Mouse (Mus musculus): ENCODE measurements at regions not wholly inside any gene's neighbourhood (a gene's known extent, or its start where the extent isn't known, plus 50 kb on each side); places are given as distances from the start of the nearest gene placed in this dataset.

- 84% methylated on average over 3 of the region's 3 CpGs for WGBS
These were observed 97.0 kb upstream of the Tnp1 start for GRCm38 (mm10) chr1:73112711-73113110.

GRCm38 (mm10) chr1:73111911-73112310, 96.2 kb upstream of the Tnp1 start:
- Histone ChIP-seq H3K27ac (replicated peaks) (no peak overlapping the region), H3K4me1 (no peaks in the 10 kb centered on the region), H3K4me2 (no peak overlapping the region), H3K27me3 (replicated peaks) (no peaks in the 10 kb centered on the region), H3K9me3 (replicated peaks) (no peaks in the 10 kb centered on the region), H3K4me3 (replicated peaks) (no peak overlapping the region), H3K9ac (replicated peaks) (no peak overlapping the region), H3K36me3 (no peaks in the 10 kb centered on the region)
- WGBS, result 95% methylated on average over 5 of the region's 5 CpGs
- no peak for ATAC-seq (ENCODE audit: low FRiP score)

More at GRCm38 (mm10) chr1:73112711-73113110, 97.0 kb upstream of the Tnp1 start:
- Histone ChIP-seq H3K27me3 (replicated peaks) (no peaks in the 10 kb centered on the region), H3K4me1 (no peaks in the 10 kb centered on the region), H3K9me3 (replicated peaks) (no peaks in the 10 kb centered on the region), H3K9ac (replicated peaks) (no peak overlapping the region), H3K36me3 (no peaks in the 10 kb centered on the region), H3K4me3 (replicated peaks) (no peak overlapping the region), H3K27ac (replicated peaks) (no peak overlapping the region), H3K4me2 (no peak overlapping the region)
- ATAC-seq (ENCODE audit: low FRiP score), result no peak

GRCm38 (mm10) chr1:73105856-73106463, 90.3 kb upstream of the Tnp1 start:
- no peaks in the 10 kb centered on the region for H3K4me1 ChIP-seq
- H3K4me2 ChIP-seq, result no peak overlapping the region
- no peaks in the 10 kb centered on the region for H3K27me3 ChIP-seq (replicated peaks)
- 92% methylated on average over 4 of the region's 4 CpGs for WGBS
- no peaks in the 10 kb centered on the region for H3K9me3 ChIP-seq (replicated peaks)
- H3K27ac ChIP-seq (replicated peaks), result no peak overlapping the region
- no peak overlapping the region for H3K4me3 ChIP-seq (replicated peaks)
- no peaks in the 10 kb centered on the region for H3K36me3 ChIP-seq
- no peak overlapping the region for H3K9ac ChIP-seq (replicated peaks)
- ATAC-seq (ENCODE audit: low FRiP score), result no peak

GRCm38 (mm10) chr1:73097645-73098440, 82.1 kb upstream of the Tnp1 start:
- H3K4me2 ChIP-seq, result no peak overlapping the region
- H3K36me3 ChIP-seq, result no peaks in the 10 kb centered on the region
- no peak overlapping the region for H3K4me3 ChIP-seq (replicated peaks)
- H3K4me1 ChIP-seq, result no peaks in the 10 kb centered on the region
- no peaks in the 10 kb centered on the region for H3K9me3 ChIP-seq (replicated peaks)
- no peak for ATAC-seq (ENCODE audit: low FRiP score)
- no peak overlapping the region for H3K27ac ChIP-seq (replicated peaks)
- no peak overlapping the region for H3K9ac ChIP-seq (replicated peaks)
- WGBS, result 88% methylated on average over 6 of the region's 6 CpGs
- H3K27me3 ChIP-seq (replicated peaks), result no peaks in the 10 kb centered on the region

GRCm38 (mm10) chr1:73089636-73090035, 73.9 kb upstream of the Tnp1 start:
- H3K27me3 ChIP-seq (replicated peaks), result no peaks in the 10 kb centered on the region
- H3K9ac ChIP-seq (replicated peaks), result no peak overlapping the region
- no peak for ATAC-seq (ENCODE audit: low FRiP score)
- H3K4me1 ChIP-seq, result peaks cover 3% of the 10 kb centered on the region; the same call in 1 of the 2 replicates
- H3K4me2 ChIP-seq, result no peak overlapping the region
- no peaks in the 10 kb centered on the region for H3K36me3 ChIP-seq
- no peak overlapping the region for H3K4me3 ChIP-seq (replicated peaks)
- H3K27ac ChIP-seq (replicated peaks), result no peak overlapping the region
- 27% methylated on average over 3 of the region's 3 CpGs for WGBS
- H3K9me3 ChIP-seq (replicated peaks), result no peaks in the 10 kb centered on the region

GRCm38 (mm10) chr1:73088494-73088893, 72.8 kb upstream of the Tnp1 start:
- Histone ChIP-seq H3K4me1 (peaks cover 3% of the 10 kb centered on the region; the same call in 1 of the 2 replicates), H3K36me3 (no peaks in the 10 kb centered on the region), H3K9ac (replicated peaks) (no peak overlapping the region), H3K27ac (replicated peaks) (no peak overlapping the region), H3K4me3 (replicated peaks) (no peak overlapping the region), H3K4me2 (no peak overlapping the region), H3K27me3 (replicated peaks) (no peaks in the 10 kb centered on the region), H3K9me3 (replicated peaks) (no peaks in the 10 kb centered on the region)
- 43% methylated on average over 2 of the region's 2 CpGs for WGBS
- no peak for ATAC-seq (ENCODE audit: low FRiP score)

GRCm38 (mm10) chr1:73084946-73085345, 69.2 kb upstream of the Tnp1 start:
- no peak for ATAC-seq (ENCODE audit: low FRiP score)
- Histone ChIP-seq H3K9me3 (replicated peaks) (no peaks in the 10 kb centered on the region), H3K27me3 (replicated peaks) (no peaks in the 10 kb centered on the region), H3K27ac (replicated peaks) (no peak overlapping the region), H3K4me2 (no peak overlapping the region), H3K4me1 (peaks cover 3% of the 10 kb centered on the region; the same call in 1 of the 2 replicates), H3K36me3 (no peaks in the 10 kb centered on the region), H3K9ac (replicated peaks) (no peak overlapping the region), H3K4me3 (replicated peaks) (no peak overlapping the region)
- 14% methylated on average over 2 of the region's 2 CpGs for WGBS

- no peaks in the 10 kb centered on the region for H3K9me3 ChIP-seq (replicated peaks)
- no peak overlapping the region for H3K4me2 ChIP-seq
- no peaks in the 10 kb centered on the region for H3K36me3 ChIP-seq
- no peak for ATAC-seq (ENCODE audit: low FRiP score)
- H3K27me3 ChIP-seq (replicated peaks), result no peaks in the 10 kb centered on the region
- 96% methylated on average over 3 of the region's 3 CpGs for WGBS
- H3K4me1 ChIP-seq, result no peaks in the 10 kb centered on the region
- H3K4me3 ChIP-seq (replicated peaks), result no peak overlapping the region
- H3K27ac ChIP-seq (replicated peaks), result no peak overlapping the region
- H3K9ac ChIP-seq (replicated peaks), result no peak overlapping the region
These were observed 67.7 kb upstream of the Tnp1 start for GRCm38 (mm10) chr1:73083396-73083795.

GRCm38 (mm10) chr1:73079518-73079917, 63.8 kb upstream of the Tnp1 start:
- Histone ChIP-seq H3K4me2 (no peak overlapping the region), H3K27ac (replicated peaks) (no peak overlapping the region), H3K4me3 (replicated peaks) (no peak overlapping the region), H3K9ac (replicated peaks) (no peak overlapping the region), H3K9me3 (replicated peaks) (no peaks in the 10 kb centered on the region), H3K27me3 (replicated peaks) (no peaks in the 10 kb centered on the region), H3K36me3 (no peaks in the 10 kb centered on the region), H3K4me1 (no peaks in the 10 kb centered on the region)
- WGBS, result 88% methylated on average over 2 of the region's 2 CpGs
- ATAC-seq (ENCODE audit: low FRiP score), result no peak

- no peak overlapping the region for H3K9ac ChIP-seq (replicated peaks)
- ATAC-seq (ENCODE audit: low FRiP score), result no peak
- whole genome bisulfite sequencing, result 91% methylated on average over 4 of the region's 4 CpGs
- no peaks in the 10 kb centered on the region for H3K27me3 ChIP-seq (replicated peaks)
- no peaks in the 10 kb centered on the region for H3K36me3 ChIP-seq
- H3K27ac ChIP-seq (replicated peaks), result no peak overlapping the region
- H3K4me2 ChIP-seq, result no peak overlapping the region
- H3K4me1 ChIP-seq, result no peaks in the 10 kb centered on the region
- H3K9me3 ChIP-seq (replicated peaks), result no peaks in the 10 kb centered on the region
- H3K4me3 ChIP-seq (replicated peaks), result no peak overlapping the region
These were observed 61.4 kb upstream of the Tnp1 start for GRCm38 (mm10) chr1:73077156-73077555.

- Histone ChIP-seq H3K27ac (replicated peaks) (no peak overlapping the region), H3K4me1 (no peaks in the 10 kb centered on the region), H3K4me3 (replicated peaks) (no peak overlapping the region), H3K4me2 (no peak overlapping the region), H3K27me3 (replicated peaks) (no peaks in the 10 kb centered on the region), H3K9me3 (replicated peaks) (no peaks in the 10 kb centered on the region), H3K36me3 (no peaks in the 10 kb centered on the region), H3K9ac (replicated peaks) (no peak overlapping the region)
- ATAC-seq (ENCODE audit: low FRiP score), result no peak
- WGBS, result 90% methylated on average over 6 of the region's 6 CpGs
These were observed 60.1 kb upstream of the Tnp1 start for GRCm38 (mm10) chr1:73075699-73076373.

GRCm38 (mm10) chr1:73075159-73075558, 59.5 kb upstream of the Tnp1 start:
- H3K4me1 ChIP-seq, result no peaks in the 10 kb centered on the region
- H3K4me2 ChIP-seq, result no peak overlapping the region
- 85% methylated on average over 2 of the region's 2 CpGs for WGBS
- H3K27ac ChIP-seq (replicated peaks), result no peak overlapping the region
- no peaks in the 10 kb centered on the region for H3K9me3 ChIP-seq (replicated peaks)
- H3K9ac ChIP-seq (replicated peaks), result no peak overlapping the region
- no peak for ATAC-seq (ENCODE audit: low FRiP score)
- H3K4me3 ChIP-seq (replicated peaks), result no peak overlapping the region
- no peaks in the 10 kb centered on the region for H3K27me3 ChIP-seq (replicated peaks)
- no peaks in the 10 kb centered on the region for H3K36me3 ChIP-seq
